Mouse (Mus musculus): ENCODE measurements at regions not wholly inside any gene's neighbourhood (a gene's known extent, or its start where the extent isn't known, plus 50 kb on each side); places are given as distances from the start of the nearest gene placed in this dataset.

DNA sequence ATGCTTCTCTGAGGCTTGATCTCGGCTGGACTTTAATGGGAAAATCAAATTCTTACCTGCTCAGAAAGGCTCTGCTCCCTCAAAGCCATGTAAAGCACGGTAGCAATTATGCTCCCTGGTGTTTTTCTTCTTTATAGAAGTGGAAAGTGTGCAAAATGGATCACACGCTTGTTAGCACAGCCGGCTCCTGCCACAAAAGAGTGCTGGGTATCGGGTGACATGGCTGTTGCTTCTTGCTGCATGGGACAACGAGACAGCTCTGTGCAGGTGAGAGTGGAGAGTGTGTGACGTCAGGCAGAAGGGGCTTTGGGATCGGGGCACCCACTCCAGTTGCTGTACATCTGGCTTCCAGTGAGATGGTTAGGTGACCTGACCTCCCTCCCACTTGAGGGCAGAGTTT lies 104.9 kb downstream of the Kif26a start:
- Histone ChIP-seq H3K4me1 (ENCODE audit: control insufficient read depth in 2 of 2, insufficient read depth in 2 of 2, low read length in 2 of 2, poor library complexity in 1 of 2) (no peaks in the 10 kb centered on the region), H3K9ac (ENCODE audit: insufficient read depth, low read depth, low read length, poor library complexity, severe bottlenecking) (no peak overlapping the region), H3K9me3 (ENCODE audit: control insufficient read depth, insufficient read depth, low read depth, low read length) (no peaks in the 10 kb centered on the region), H3K27ac (ENCODE audit: insufficient read depth, low read depth, low read length, poor library complexity, severe bottlenecking) (no peak overlapping the region), H3K4me3 (ENCODE audit: insufficient read depth in 1 of 2, low read depth in 1 of 2, low read length in 2 of 2, poor library complexity in 1 of 2, severe bottlenecking in 1 of 2) (no peak overlapping the region), H3K36me3 (ENCODE audit: control insufficient read depth, insufficient read depth, low read length, poor library complexity, severe bottlenecking) (no peaks in the 10 kb centered on the region)
- no peak for DNase-seq (ENCODE audit: low read depth, low spot score)
- TF ChIP-seq ZNF384 (IDR thresholded peaks at IDR 0.05; ENCODE audit: low read depth, low read length) = no peak
- TF ChIP-seq ZC3H11A (IDR thresholded peaks at IDR 0.05; ENCODE audit: borderline replicate concordance, low read depth, low read length) = no peak
- TF ChIP-seq CHD2 (IDR thresholded peaks at IDR 0.05; ENCODE audit: low read depth, low read length) = no peak
- TF ChIP-seq MAFK (IDR thresholded peaks at IDR 0.05; ENCODE audit: insufficient read depth, low read depth, low read length) = no peak
- no peak for TF ChIP-seq HCFC1 (IDR thresholded peaks at IDR 0.05; ENCODE audit: borderline replicate concordance, insufficient read depth, low read length)
- in situ Hi-C loops (cut with MboI; ENCODE audit: low sequenced_read_pairs in 2 of 2, unreplicated experiment in 2 of 2) = no loop called here

DNA sequence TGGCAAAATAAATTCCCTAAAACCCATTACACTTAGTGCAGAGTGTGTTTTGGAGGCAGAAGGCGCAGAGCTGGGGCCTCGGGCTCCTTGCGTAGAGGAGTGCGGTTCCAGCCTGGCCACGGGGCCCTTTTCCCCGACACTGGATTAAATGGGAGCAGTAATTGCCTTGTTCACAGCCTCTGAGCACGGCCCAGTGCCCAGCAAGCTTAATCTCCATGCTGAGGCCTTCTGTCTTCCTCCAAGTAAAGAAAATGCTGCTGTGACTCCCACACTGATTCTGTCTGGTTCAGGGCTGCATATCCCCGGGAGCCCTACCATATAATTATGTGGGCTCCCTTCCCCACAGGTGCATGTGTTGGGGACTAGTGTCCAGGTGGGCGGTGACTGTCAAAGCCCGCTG lies 107.5 kb downstream of the Kif26a start:
- H3K4me1 ChIP-seq (ENCODE audit: control insufficient read depth in 2 of 2, insufficient read depth in 2 of 2, low read length in 2 of 2, poor library complexity in 1 of 2) = 0 out of 4 replicates have a peak, but pooled peaks cover 1 to 2% of the 10 kb centered on the region in 2 experiments
- no peak for TF ChIP-seq CHD2 (IDR thresholded peaks at IDR 0.05; ENCODE audit: low read depth, low read length)
- no peak for TF ChIP-seq ZNF384 (IDR thresholded peaks at IDR 0.05; ENCODE audit: low read depth, low read length)
- TF ChIP-seq ZC3H11A (IDR thresholded peaks at IDR 0.05; ENCODE audit: borderline replicate concordance, low read depth, low read length) = no peak
- TF ChIP-seq HCFC1 (IDR thresholded peaks at IDR 0.05; ENCODE audit: borderline replicate concordance, insufficient read depth, low read length) = no peak
- TF ChIP-seq MAFK (IDR thresholded peaks at IDR 0.05; ENCODE audit: insufficient read depth, low read depth, low read length) = no peak
- H3K36me3 ChIP-seq (ENCODE audit: control insufficient read depth, insufficient read depth, low read length, poor library complexity, severe bottlenecking) = no peaks in the 10 kb centered on the region
- H3K27ac ChIP-seq (ENCODE audit: insufficient read depth, low read depth, low read length, poor library complexity, severe bottlenecking) = no peak overlapping the region
- in situ Hi-C loops (cut with MboI; ENCODE audit: low sequenced_read_pairs in 2 of 2, unreplicated experiment in 2 of 2) = no loop called here
- DNase-seq (ENCODE audit: low read depth, low spot score) = no peak
- no peak overlapping the region for H3K9ac ChIP-seq (ENCODE audit: insufficient read depth, low read depth, low read length, poor library complexity, severe bottlenecking)
- no peak overlapping the region for H3K4me3 ChIP-seq (ENCODE audit: insufficient read depth in 1 of 2, low read depth in 1 of 2, low read length in 2 of 2, poor library complexity in 1 of 2, severe bottlenecking in 1 of 2)
- no peaks in the 10 kb centered on the region for H3K9me3 ChIP-seq (ENCODE audit: control insufficient read depth, insufficient read depth, low read depth, low read length)

DNA sequence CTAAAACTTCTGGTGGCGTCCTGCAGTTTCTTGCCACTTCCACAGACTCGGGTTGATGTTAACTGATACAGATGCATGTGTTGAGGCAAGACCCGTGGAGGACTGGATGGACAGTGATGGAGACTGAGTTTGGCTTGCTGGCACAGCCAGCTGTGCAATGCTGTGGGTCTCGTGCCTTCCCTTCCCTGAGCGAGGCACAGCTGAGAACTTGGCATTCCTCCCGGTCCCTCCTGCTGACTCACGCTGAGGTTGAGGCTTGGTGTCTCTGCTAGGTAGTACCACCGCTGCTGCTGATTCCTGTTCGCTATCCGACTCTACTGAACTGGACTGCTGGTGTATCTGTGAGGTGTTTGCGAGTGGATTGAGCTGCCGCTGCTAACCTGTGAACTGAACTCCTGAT lies 109.2 kb downstream of the Kif26a start:
- Histone ChIP-seq H3K9me3 (ENCODE audit: control insufficient read depth, insufficient read depth, low read depth, low read length) (no peaks in the 10 kb centered on the region), H3K9ac (ENCODE audit: insufficient read depth, low read depth, low read length, poor library complexity, severe bottlenecking) (no peak overlapping the region), H3K27ac (ENCODE audit: insufficient read depth, low read depth, low read length, poor library complexity, severe bottlenecking) (no peak overlapping the region), H3K36me3 (ENCODE audit: control insufficient read depth, insufficient read depth, low read length, poor library complexity, severe bottlenecking) (no peaks in the 10 kb centered on the region), H3K4me3 (ENCODE audit: insufficient read depth in 1 of 2, low read depth in 1 of 2, low read length in 2 of 2, poor library complexity in 1 of 2, severe bottlenecking in 1 of 2) (no peak overlapping the region), H3K4me1 (ENCODE audit: control insufficient read depth in 2 of 2, insufficient read depth in 2 of 2, low read length in 2 of 2, poor library complexity in 1 of 2) (0 out of 4 replicates have a peak, but pooled peaks cover 1 to 2% of the 10 kb centered on the region in 2 experiments)
- no peak for DNase-seq (ENCODE audit: low read depth, low spot score)
- in situ Hi-C loops (cut with MboI; ENCODE audit: low sequenced_read_pairs in 2 of 2, unreplicated experiment in 2 of 2) = no loop called here
- TF ChIP-seq CHD2 (IDR thresholded peaks at IDR 0.05; ENCODE audit: low read depth, low read length) (no peak), ZC3H11A (IDR thresholded peaks at IDR 0.05; ENCODE audit: borderline replicate concordance, low read depth, low read length) (no peak), HCFC1 (IDR thresholded peaks at IDR 0.05; ENCODE audit: borderline replicate concordance, insufficient read depth, low read length) (no peak), MAFK (IDR thresholded peaks at IDR 0.05; ENCODE audit: insufficient read depth, low read depth, low read length) (no peak), ZNF384 (IDR thresholded peaks at IDR 0.05; ENCODE audit: low read depth, low read length) (no peak)

DNA sequence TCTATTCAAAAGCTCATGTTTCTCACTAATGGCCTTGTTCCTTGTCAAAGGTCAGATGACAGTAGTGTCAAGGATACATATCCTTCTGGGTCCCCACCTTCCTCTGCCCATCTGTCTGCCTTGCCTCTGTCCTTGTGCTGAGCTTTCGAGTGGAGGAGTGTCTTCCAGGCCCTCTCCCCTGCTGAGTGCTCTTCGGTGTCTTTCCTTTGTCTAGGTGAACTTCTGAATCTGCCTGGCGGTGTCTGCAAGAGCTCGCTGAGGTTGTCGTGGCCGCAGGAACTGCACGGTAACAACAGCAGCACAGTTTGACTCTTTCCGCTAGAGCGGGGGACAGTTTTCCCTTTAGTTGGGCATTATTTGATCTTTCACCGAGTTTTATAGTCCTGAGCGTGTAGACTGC lies 111.7 kb downstream of the Kif26a start:
- Histone ChIP-seq H3K4me1 (ENCODE audit: control insufficient read depth in 2 of 2, insufficient read depth in 2 of 2, low read length in 2 of 2, poor library complexity in 1 of 2) (0 out of 4 replicates have a peak, but pooled peaks cover 1 to 2% of the 10 kb centered on the region in 2 experiments), H3K9me3 (ENCODE audit: control insufficient read depth, insufficient read depth, low read depth, low read length) (no peaks in the 10 kb centered on the region), H3K4me3 (ENCODE audit: insufficient read depth in 1 of 2, low read depth in 1 of 2, low read length in 2 of 2, poor library complexity in 1 of 2, severe bottlenecking in 1 of 2) (no peak overlapping the region), H3K9ac (ENCODE audit: insufficient read depth, low read depth, low read length, poor library complexity, severe bottlenecking) (no peak overlapping the region), H3K27ac (ENCODE audit: insufficient read depth, low read depth, low read length, poor library complexity, severe bottlenecking) (no peak overlapping the region), H3K36me3 (ENCODE audit: control insufficient read depth, insufficient read depth, low read length, poor library complexity, severe bottlenecking) (no peaks in the 10 kb centered on the region)
- in situ Hi-C loops (cut with MboI; ENCODE audit: low sequenced_read_pairs in 2 of 2, unreplicated experiment in 2 of 2) = no loop called here
- peak; percentile 43 for DNase-seq (ENCODE audit: low read depth, low spot score)
- TF ChIP-seq ZC3H11A (IDR thresholded peaks at IDR 0.05; ENCODE audit: borderline replicate concordance, low read depth, low read length) (no peak), CHD2 (IDR thresholded peaks at IDR 0.05; ENCODE audit: low read depth, low read length) (no peak), ZNF384 (IDR thresholded peaks at IDR 0.05; ENCODE audit: low read depth, low read length) (no peak), MAFK (IDR thresholded peaks at IDR 0.05; ENCODE audit: insufficient read depth, low read depth, low read length) (no peak), HCFC1 (IDR thresholded peaks at IDR 0.05; ENCODE audit: borderline replicate concordance, insufficient read depth, low read length) (no peak)

Data from ES-E14 (cell line).